Mouse (Mus musculus) thymus, postnatal 4 days (tissue): Measurements from ENCODE around the gene Cd96.
"Not testable (repeated sequence)": the region's sequence is repeated elsewhere in the genome, so short reads cannot be mapped to it uniquely, and the experiment has no call there.

Source experiments
- DNase-seq: peaks from one replicate; pipeline ENCODE4 v3.0.0; 2021

Gene Cd96

DNA sequence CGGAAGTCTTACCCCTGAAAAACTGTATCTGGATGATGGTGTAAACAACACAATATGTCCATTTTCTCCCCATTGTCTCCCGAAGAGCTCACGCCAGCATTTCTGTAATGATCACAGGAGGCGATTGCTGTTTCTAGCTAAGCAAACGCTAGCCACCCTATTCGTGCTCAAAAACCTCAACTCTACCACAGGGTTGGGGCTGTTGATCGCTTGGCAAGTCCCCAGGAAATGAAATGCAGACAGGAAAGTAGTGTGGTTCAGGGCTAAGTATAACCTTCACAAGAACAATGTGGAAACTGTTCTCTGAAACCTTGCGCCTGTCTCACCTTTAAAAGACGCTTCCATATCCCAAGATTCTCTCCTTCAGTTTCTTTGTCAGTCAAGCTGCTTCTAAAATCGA lies at the start of gene Cd96:
TSS of gene Cd96 (minus strand) at position 232 of the 400 bp plus-strand sequence.
- DNase-seq, result peak; percentile 63

DNA sequence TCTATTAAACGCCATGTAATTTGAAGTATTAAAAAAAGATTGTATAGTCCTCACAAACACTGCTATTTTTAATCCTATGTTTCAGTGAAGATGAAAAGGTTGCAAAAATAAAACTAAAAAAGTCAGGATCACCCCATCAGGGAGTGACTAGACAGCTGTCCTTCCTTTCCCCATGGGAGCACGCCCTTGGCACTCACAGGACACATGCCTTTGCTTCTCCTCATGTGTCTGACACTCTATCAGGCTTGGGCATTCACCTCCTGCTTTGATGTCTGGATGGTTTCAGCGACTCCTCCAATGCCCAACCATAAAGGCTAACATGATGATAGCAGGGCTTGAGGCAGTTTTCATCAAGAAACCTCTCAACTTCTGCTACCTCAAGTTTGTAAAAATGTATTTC lies 46.9 kb upstream of the Cd96 start:
- no peak for DNase-seq

DNA sequence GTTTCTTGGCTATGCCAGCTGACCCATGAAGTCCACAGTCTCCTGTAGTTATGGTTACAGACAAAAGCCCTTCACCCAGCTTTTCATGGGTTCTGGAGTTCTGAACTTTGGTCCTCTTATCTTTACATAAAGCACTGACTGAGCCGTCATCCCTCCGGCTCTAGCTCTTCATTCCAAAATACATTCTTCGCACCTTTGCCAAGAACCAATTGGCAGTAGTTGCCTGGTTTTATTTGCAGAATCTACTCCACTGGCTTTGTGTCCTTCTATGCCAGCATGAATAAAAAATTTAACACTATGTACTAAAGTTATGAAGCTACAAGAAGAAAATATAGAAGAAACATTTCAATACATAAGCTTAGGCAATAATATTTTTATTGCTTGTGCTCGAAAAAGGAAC lies 45.3 kb upstream of the Cd96 start:
- DNase-seq, result no peak

DNA sequence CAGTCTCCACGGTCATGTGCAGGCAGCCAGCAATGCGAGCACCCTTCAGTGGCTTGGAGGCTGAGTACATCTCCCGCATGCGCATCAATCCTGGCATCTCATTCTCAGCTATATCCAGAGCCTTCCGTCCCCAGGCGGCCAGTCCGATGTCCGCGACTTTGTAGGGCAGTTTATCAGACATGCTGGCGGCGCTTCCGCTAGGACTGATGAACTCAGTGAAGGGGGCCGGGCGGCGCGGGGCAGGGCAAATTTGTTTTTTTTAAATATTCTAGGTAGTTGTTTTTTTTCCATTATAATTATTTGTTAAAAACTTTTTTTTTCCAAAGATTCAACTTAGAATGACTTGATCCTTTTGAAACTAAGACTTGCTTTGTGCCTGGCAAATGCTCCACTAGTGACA lies 34.8 kb upstream of the Cd96 start, which contains the start of gene Gm4737:
TSS of gene Gm4737 (minus strand) at position 246 of the 400 bp plus-strand sequence.
- not testable (repeated sequence) for DNase-seq

DNA sequence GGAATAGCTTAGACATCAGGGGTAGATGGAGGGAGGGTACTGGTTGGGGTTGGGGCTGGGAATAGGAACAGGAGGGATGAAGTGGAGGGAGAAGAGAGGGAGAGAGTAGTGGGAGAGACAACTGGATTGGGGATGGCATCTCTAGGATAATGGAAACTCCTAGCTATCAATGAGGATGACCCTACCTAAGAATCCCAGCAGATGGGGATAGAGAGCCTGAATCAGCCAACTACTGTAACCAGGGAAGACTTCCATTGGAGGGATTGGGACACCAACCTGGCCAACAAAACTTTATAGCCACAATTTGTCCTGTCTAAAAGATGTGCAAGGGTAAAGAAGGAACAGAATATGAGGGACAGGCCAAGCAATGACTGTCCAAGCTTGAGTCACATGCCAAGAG lies 31.1 kb upstream of the Cd96 start:
- no peak for DNase-seq

DNA sequence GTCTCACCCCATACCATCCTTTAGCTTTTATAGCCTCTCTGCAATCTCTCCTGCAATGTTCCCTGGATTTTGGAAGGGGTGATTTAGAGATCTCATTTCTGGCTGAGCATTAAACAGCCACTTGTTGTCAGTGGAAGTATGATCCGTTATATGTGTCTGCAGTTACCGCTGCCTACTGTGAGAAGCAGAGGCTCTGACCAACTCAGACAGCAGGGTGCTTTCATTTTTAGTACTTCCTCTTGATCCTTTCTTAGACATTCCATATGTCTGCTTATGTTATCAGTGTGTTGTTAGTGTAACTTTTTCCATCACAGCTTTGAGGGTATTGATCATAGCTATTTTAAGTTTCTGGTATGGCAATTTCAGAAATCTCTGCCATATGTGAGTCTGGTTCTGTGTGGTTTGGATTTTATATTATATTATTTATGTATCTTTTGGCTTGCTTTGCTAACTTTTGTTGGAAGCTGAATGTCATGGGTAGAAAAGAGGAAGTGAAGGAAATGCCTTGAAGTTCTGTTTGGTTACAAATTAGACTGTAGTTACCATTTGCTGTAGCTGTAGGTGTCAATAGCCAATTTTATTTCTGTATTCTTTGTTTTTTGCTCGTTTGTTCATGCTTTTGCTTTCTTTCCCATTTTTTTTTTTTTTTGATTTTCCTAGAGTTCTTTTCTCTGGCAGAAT lies 28.8 kb upstream of the Cd96 start:
- DNase-seq, result no peak

DNA sequence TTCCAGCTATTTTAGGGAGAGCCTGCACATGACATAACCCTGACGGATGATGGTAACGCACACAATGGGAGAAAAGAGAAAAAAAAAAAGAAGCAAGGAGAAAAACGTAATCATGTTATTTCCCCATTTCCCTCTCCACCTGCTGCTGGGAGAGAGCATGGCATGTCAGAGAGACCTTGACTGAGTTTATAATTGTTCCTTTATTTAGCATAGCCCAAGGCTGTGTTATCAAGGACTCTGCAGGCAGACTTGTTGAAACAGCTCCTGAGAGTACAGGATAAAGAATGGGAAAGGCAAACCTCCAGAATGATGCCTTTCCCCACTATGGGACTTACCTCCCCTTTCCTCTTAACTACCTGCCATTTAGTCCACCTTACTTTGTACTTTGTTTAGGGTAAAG lies 26.9 kb upstream of the Cd96 start:
- no peak for DNase-seq

DNA sequence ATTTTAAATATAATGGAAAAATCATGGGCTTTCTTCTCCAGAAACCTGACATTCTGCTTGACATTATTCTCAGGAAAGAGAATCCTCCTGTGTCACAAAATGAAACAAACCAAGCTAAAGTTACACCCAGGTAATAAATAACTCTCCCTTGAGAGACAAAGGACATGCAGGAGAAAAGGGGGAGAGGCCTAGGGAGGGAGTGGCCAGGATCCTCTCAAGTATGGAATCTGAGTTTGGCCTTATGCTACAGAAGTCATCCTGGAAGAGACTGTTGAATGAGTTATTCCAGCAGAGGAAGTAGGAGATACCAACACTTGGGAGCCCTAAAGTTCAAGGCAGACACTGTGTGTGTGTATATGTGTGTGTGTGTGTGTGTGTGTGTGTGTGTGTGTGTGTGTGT lies 2.2 kb upstream of the Cd96 start:
- no peak for DNase-seq

DNA sequence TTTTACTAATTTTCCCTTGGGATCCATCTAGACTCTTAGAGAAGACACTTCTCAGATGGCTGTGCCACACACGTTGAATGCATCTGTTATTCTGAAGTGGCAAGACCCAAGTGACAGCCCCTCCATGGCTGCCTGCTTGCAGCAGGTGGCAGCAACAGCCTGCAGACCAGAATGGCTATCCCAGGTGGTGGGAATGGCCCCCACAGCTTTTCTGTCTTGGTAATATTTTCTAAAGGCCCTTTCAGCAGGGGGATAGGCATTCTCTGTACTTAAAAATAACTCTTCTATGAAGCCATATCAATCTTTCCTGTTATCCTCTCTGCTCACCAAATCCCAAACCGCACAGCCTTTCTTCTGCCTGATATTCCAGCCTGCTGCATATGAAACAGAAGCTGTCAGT lies 1.4 kb upstream of the Cd96 start:
- DNase-seq, result peak; percentile 70

DNA sequence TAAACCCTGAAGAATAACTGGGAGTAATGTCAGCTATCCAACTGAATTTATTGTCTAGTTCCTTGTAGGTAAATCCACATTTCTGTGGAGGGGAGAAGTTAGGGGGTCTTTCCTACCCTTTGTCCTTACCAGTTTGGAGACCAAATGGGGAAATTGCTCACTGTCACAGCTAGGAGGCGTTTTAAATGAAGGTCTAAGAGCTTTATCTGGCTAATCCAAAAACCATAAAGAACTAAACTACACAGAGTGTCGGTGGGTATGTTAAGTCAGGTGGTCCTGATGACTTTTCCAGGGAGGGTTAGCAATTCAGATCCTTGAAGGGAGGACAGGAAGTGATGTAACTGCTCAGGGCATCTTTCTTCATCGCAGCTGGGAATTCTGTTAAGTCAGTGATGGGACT lies 556 bp upstream of the Cd96 start:
- DNase-seq, result no peak

DNA sequence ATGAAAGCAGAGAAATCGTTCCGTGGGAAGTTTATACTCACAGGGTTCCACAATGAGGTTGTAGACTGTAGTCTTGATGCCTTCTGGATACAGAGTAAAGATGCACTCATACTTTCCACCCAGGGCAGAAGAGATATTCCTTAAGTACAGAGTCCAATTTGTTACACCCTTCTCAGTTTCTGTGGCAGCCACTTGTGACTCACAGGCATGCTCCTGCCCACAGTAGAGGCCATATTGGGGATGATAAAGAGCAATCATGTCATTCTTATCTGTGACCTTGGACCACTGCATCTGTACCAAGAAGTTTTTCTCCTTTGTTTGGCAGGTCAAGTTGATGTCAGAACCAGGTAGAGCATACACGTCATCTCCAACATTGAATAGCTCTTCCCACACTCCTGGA lies 2.4 kb downstream of the Cd96 start:
- no peak for DNase-seq

DNA sequence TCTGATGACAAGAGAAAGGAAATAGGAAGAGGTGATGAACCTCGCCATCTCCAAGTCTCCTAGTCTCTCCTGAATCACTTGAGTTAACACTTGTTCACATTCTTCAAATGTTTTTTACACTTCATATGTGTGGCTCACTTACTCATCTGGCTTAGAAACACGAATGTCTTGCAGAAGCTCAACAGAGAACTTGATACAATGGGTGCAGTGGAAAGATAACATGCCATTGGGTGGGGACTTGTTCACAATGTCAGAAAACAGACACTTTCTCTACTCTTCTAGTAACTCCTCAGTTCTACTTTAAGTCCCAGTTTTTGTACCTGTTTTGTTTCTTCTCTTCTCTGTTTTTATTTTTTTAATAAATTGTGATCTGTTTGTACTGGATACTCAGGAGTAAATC lies 5.3 kb downstream of the Cd96 start:
- DNase-seq, result no peak

DNA sequence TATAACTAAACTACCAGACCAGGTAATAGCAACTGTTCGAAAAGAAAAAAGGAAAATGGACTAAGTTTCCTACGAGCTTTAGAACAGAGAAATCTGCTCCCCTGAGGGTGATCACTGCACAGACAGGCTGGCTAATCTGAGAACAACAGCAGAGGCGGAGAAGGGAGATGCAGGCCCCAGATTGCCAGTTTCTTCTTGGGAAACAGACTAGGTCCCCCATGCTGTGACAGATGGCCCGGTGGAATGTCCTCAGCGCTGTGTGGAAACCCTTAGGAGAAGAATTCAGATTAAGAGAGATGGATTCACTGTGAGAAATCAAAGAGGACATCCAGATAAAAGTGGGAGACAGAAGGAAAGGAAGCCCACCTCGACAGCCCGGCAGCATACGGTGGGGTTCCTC lies 10.5 kb downstream of the Cd96 start:
- no peak for DNase-seq

DNA sequence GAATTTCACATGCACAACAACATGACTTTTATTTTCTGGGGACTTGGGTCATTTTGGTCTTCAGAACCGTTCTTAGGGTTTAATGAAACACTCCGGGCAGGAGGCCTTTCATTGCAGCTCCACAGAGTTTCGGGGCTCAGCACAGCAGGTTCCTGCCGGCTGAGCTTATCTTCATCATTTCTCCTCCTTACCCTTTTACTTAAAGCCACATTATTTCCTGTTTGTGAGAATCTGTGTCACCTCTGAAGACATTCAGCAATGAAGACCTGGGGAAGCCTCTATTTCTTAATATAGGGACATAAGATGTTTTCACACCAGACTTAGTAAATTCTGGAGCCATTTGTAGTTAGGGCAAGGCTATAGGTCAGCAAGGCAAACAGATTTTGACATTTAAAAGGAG lies 12.6 kb downstream of the Cd96 start:
- peak; percentile 46 for DNase-seq

DNA sequence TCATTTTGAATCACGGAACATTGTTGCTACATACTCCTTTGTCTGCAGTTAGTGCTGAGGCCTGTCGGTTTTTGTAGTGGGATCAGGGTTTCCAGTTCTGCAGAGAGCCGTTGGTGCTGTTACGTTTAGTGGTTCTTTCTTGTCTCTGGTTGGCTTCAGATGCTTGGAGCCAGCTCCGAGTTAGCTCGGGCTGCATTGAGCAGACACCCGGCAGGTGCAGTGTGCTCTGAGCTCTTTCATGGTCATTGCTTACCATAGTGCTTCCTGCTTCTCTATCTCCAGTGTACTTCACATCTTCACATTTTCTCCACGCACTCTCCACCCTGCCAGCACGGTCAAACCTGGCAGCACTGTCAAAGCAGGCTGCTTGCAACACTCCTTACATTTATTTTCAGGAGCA lies 15.6 kb downstream of the Cd96 start:
- peak; percentile 57 for DNase-seq

DNA sequence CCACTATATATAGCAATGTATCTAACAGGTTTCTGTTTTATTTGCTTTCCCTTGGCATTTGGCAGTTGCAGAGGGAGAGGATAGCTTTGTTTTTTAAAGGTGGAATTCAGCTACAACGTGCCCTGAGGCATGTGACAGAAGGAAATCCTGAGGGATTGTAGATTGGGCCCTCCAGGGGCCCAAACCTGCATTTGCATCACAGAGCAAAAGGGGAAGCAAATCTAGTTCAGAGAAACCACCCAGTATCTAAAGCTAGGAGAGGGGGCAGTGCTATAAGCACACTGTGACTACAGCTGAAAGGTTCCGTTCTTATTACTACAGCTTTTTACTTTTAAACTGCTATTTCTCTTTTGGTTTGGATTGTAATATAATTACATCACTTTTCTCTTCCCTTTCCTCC lies 18.3 kb downstream of the Cd96 start:
- DNase-seq, result no peak

DNA sequence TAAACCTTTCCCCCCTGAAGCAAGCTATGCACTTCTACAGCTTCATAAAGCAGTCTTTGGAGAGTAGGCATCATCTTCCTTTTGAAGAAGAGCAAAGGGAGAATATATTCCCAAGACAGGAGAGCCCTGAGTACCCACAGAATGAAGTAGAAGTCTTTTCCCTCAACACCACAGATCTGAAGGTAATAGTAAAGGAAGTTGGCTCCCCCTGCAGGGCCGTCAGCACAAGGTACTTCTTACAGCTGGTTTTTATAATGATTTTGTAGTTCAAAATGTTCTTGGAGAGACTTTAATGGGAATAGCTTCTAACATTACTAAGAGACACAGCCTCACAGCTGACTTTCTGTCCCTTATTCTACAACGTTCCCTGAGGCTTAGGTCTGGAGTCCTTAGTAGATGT lies 19.8 kb downstream of the Cd96 start:
- peak; percentile 78 for DNase-seq

DNA sequence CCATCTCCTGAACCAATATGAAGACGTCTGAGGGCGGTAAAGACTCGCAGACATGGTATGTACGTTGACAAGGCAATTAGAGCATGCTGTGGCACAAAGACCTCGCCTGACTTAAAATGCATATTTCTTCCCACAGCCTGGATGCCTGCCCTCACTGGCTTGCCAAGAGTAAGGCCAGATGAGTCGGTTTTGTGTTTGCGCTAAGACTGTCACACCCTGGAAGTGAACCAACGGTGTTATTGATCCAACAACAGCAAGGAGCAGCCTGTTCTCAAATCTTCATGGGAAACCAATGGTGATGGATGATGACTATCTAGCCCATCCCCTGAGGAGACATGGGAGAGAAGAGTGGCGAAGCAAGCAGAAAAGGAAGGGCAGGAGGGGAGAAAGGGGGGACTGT lies 22.6 kb downstream of the Cd96 start:
- no peak for DNase-seq

DNA sequence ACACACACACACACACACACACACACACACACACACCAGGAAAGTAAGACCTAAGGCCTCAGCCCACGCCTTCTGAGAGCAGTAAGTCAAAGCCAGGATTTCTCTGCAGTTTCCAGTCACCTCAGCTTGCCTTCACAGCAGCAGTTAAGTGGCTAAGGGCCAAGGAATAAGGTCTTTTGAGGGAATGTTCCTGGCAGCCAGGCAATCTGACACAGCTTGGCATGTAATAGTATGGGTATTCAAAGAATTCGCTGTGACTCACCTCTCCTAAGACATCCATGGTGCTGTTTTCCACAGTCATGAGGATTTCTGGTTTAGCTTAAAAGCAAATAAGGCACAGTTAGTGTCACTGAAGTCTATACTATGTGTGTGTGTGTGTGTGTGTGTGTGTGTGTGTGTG lies 25.6 kb downstream of the Cd96 start:
- no peak for DNase-seq

DNA sequence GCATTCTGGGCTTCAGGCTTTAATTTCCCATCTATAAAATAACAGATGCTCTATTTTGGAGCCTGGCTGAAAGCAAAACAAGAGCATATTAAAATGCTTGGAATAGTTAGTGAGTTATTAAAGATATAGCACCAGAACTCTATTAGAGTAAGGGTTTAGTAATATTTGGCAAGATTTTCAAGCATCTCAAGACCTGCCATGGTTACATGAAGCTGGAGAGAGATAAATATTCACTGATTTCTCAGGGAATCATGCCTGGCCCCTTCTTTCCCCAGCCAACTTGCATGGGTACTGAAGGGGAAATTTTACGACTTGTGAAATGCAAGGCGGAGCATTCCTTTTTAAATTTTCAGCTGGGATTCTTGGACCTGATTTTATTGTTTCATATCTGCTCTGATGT lies 27.1 kb downstream of the Cd96 start:
- DNase-seq, result no peak

DNA sequence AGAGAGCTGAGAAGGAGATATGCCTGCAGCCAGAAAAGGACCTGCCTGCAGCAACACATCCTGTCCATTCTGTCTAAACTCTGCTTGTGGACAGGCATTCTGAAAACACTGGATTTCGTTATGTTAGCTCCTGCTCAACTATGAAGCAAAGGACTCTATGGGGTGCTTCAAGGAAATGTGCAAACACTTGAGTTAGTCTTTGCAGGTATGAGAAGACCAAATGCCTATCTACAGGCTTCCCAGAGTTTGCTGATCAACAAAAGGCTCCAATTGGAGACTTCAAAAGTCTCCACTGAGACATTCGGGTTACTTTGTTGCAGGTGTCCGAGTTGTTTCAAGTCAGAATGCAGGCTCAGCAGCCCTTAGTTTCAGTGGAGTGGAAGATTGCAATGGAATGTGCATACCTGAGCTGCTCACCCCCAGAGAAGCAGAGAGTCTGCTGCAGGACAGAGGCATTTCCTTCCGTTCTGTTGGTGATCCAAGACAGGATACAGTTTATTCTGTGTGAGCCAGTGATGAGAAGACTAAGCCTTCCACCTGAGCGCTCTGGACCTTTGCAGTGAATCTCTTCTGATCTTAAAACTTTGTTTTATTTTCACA lies 33.1 kb downstream of the Cd96 start:
- no peak for DNase-seq

DNA sequence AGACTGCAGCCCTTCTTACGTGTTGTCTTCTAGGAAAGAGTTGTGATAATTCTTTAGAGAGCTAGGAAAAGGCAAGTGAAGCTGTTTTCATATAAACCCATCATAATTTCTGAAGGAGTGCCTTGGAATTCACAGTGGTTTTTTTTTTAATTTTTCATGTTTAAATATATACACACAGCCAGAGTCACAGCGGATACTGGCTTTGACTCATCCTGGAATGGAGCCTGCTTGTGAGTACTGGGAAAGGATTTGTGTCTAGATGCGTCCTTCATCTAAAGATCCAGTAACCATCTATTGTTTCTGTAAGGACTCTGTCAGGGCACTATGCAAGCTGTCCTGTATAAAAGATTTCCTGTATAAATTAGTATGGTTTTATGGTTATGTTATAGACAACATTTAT lies 52.1 kb downstream of the Cd96 start:
- DNase-seq, result no peak

DNA sequence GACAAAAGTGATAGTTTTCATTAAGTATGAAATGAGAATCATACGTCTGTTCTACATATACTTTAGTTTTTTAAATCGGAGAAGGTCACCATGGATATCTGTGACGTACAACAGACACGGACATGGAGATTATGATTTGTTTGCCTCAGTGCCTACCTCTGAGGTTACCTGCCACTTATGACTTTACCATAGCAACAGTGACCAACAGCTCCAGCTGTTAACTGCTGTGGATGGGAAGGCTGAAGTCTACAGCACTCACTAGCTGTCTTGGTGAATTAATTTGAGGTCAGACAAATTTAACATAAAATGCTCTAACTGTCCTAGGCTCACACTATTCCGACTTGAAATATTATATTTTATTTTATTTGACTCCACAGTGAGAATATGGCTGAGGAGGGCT lies 56.8 kb downstream of the Cd96 start:
- DNase-seq, result no peak

DNA sequence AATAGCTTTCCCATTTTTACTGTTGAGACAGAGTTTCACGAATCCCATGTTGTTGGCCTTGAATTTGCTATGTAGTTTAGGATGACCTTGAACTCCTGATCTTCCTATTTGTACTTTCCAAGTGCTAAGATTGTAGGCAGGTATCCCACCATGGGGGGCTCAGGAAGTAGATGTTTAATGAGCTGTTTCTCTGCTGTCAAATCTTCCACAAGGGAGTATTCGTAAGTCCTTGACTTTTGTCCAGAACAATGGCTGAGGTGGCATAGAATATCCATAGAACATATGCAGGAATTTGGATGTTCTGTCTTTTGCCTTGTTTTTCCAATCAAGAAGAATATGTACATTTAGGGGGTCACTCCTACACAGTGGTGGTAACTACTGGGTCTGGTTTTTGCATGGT lies 73.1 kb downstream of the Cd96 start:
- no peak for DNase-seq

DNA sequence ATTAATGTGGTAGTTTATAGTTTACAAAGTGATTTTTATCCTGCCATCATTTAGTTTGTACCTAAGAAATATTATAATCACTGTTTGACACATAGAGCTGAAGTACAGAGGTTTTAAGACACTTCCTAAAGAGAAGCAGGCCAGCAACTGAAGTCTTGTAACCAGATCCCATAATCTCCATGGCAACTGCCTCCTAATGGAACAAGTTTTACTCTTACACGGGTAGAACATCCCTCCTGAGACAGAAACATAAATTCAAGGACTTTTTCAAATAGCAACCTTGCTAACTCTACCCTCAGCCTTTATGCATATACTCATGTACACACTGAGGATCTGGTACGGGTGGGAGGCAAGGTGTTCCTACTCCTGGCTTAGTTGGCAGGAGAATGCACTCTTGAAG lies 83.8 kb downstream of the Cd96 start:
- no peak for DNase-seq
